Mouse (Mus musculus) small intestine, adult 2 months (tissue): Measurements from ENCODE around the gene Kif2a. TPM values are rescaled to one million over a fixed set of nuclear protein-coding genes. Genes with fewer than 3 reads are reported as not detected.
A peak's percentile ranks its signal among the peaks of the same experiment; 100 is the strongest.

ENCODE experiments used
- H3K27ac ChIP-seq: fragments of 200-500 bp; 2 replicates; pipeline ENCODE4 v1.5.1; 2012; ENCODE audit warnings: low read depth, low read length, control low read depth, inconsistent platforms; ENCODE audit not compliant: insufficient read depth
- H3K27me3 ChIP-seq: fragments of 200-500 bp; 2 replicates; pipeline ENCODE4 v1.6.1; 2012; ENCODE audit warnings: mild to moderate bottlenecking, moderate library complexity, low read length, inconsistent platforms; ENCODE audit not compliant: control insufficient read depth, insufficient read depth
- H3K36me3 ChIP-seq: fragments of 200-500 bp; 2 replicates; pipeline ENCODE4 v1.6.1; 2012; ENCODE audit warnings: mild to moderate bottlenecking, low read length, control low read depth, inconsistent platforms; ENCODE audit not compliant: control insufficient read depth, insufficient read depth
- H3K4me1 ChIP-seq: fragments of 200-500 bp; 2 replicates; pipeline ENCODE4 v1.6.1; 2012; ENCODE audit warnings: low read length, inconsistent platforms, mixed read lengths; ENCODE audit not compliant: control insufficient read depth, insufficient read depth, insufficient read length
- H3K4me3 ChIP-seq: fragments of 200-500 bp; 2 replicates; pipeline ENCODE4 v1.5.1; 2012; ENCODE audit warnings: low read depth, mild to moderate bottlenecking, control low read depth, inconsistent platforms, low read length, moderate library complexity
- CTCF ChIP-seq: fragments of 200-500 bp; IDR thresholded peaks from 2 replicates; pipeline ENCODE4 v1.5.1; 2012; ENCODE audit warnings: low read depth, mild to moderate bottlenecking, control low read depth, inconsistent platforms, low read length, moderate library complexity, mixed read lengths; ENCODE audit not compliant: insufficient replicate concordance, insufficient read length; ENCODE audit errors: extremely low read depth
- POLR2A ChIP-seq: fragments of 200-500 bp; IDR thresholded peaks from 2 replicates; pipeline ENCODE4 v1.6.1; 2012; ENCODE audit warnings: low read depth, mild to moderate bottlenecking, control low read depth, inconsistent platforms, low read length, moderate library complexity
- WGBS: fragments of 180-500 bp; shearing (Covaris S2); methylation state at CpG from one replicate; pipeline ENCODE4 v1.1.7; 2018; 5-methylcytosine and 5-hydroxymethylcytosine counted together
- polyA plus RNA-seq: library from polyadenylated mRNA; depleted of rRNA; stranded (reverse); fragments of >200 nt; gene quantifications from 2 replicates; pipeline ENCODE4 v1.2.3, GENCODE M21; 2012

Gene Kif2a
- polyA plus RNA-seq, 1 experiment, result 0.95 TPM

GRCm38 (mm10) chr13:107059460-107059859 lies 37.5 kb upstream of the Kif2a start:
- no peaks in the 10 kb centered on the region for H3K36me3 ChIP-seq
- WGBS, result 70% methylated on average over 3 of the region's 3 CpGs
- H3K27me3 ChIP-seq, result no peaks in the 10 kb centered on the region
- TF ChIP-seq POLR2A (no peak), CTCF (no peak)
- no peak overlapping the region for H3K27ac ChIP-seq
- no peak overlapping the region for H3K4me3 ChIP-seq
- H3K4me1 ChIP-seq, result peaks cover 4% of the 10 kb centered on the region; the same call in 1 of the 2 replicates

GRCm38 (mm10) chr13:107056318-107056717 lies 34.4 kb upstream of the Kif2a start:
- H3K27me3 ChIP-seq, result no peaks in the 10 kb centered on the region
- H3K4me3 ChIP-seq, result no peak overlapping the region
- H3K4me1 ChIP-seq, result no peaks in the 10 kb centered on the region
- no peaks in the 10 kb centered on the region for H3K36me3 ChIP-seq
- H3K27ac ChIP-seq, result no peak overlapping the region
- TF ChIP-seq CTCF (peak; percentile 35; the same call in 1 of the 2 replicates), POLR2A (no peak)
- 12% methylated on average over 4 of the region's 4 CpGs for WGBS

- Histone ChIP-seq H3K27me3 (no peaks in the 10 kb centered on the region), H3K27ac (no peak overlapping the region), H3K4me3 (no peak overlapping the region), H3K36me3 (no peaks in the 10 kb centered on the region), H3K4me1 (no peaks in the 10 kb centered on the region)
- no peak for TF ChIP-seq CTCF
- TF ChIP-seq POLR2A, result no peak
- 53% methylated on average over 4 of the region's 4 CpGs for WGBS
Observed at GRCm38 (mm10) chr13:107054496-107054895, 32.6 kb upstream of the Kif2a start.

GRCm38 (mm10) chr13:107051342-107051741 lies 29.4 kb upstream of the Kif2a start:
- 84% methylated on average over 3 of the region's 3 CpGs for WGBS
- Histone ChIP-seq H3K27me3 (no peaks in the 10 kb centered on the region), H3K36me3 (no peaks in the 10 kb centered on the region), H3K4me3 (no peak overlapping the region), H3K27ac (no peak overlapping the region), H3K4me1 (no peaks in the 10 kb centered on the region)
- TF ChIP-seq CTCF (no peak), POLR2A (no peak)

GRCm38 (mm10) chr13:107044229-107044628 lies 22.3 kb upstream of the Kif2a start:
- TF ChIP-seq CTCF (no peak), POLR2A (no peak)
- Histone ChIP-seq H3K27ac (no peak overlapping the region), H3K4me1 (peaks cover 10% of the 10 kb centered on the region; the same call in 1 of the 2 replicates), H3K4me3 (no peak overlapping the region), H3K36me3 (no peaks in the 10 kb centered on the region), H3K27me3 (no peaks in the 10 kb centered on the region)
- whole genome bisulfite sequencing, result 4% methylated on average over 5 of the region's 5 CpGs

GRCm38 (mm10) chr13:107042551-107042950 lies 20.6 kb upstream of the Kif2a start:
- no peak overlapping the region for H3K4me3 ChIP-seq
- WGBS, result 40% methylated on average over 6 of the region's 6 CpGs

GRCm38 (mm10) chr13:107039493-107039892 lies 17.6 kb upstream of the Kif2a start:
- no peak overlapping the region for H3K27ac ChIP-seq
- TF ChIP-seq POLR2A (no peak), CTCF (no peak)
- H3K4me1 ChIP-seq, result peaks cover 19% of the 10 kb centered on the region
- H3K36me3 ChIP-seq, result no peaks in the 10 kb centered on the region
- no peak overlapping the region for H3K4me3 ChIP-seq
- H3K27me3 ChIP-seq, result no peaks in the 10 kb centered on the region
- WGBS, result 27% methylated on average over 4 of the region's 4 CpGs

More at GRCm38 (mm10) chr13:107042551-107042950, 20.6 kb upstream of the Kif2a start:
- H3K27ac ChIP-seq, result no peak overlapping the region
- TF ChIP-seq CTCF, result no peak
- no peak for TF ChIP-seq POLR2A
- peaks cover 10% of the 10 kb centered on the region; the same call in 1 of the 2 replicates for H3K4me1 ChIP-seq
- no peaks in the 10 kb centered on the region for H3K27me3 ChIP-seq
- no peaks in the 10 kb centered on the region for H3K36me3 ChIP-seq
